Mouse (Mus musculus): ENCODE data around the gene Kctd8.

The Kctd8 gene

DNA sequence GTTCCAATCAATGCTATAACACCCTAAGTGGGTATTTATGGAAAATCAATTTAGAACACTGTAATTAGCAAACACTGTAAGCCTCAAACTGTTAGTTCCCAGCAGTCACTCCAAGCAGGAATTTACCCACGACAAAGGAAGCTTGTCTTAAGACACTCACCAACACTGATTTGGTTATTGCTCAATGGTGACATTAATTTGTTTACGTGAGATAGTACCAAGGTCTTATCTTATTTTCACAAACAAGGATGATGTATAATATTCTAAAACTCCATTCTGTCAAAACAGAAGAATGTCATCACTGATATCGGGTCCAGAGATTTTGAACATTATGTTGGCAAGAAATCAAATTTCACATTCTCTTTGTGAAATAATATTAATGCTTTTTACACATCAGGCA is 185.0 kb downstream of the Kctd8 start:
- WGBS, result 82% methylated on average over 3 of the region's 3 CpGs

DNA sequence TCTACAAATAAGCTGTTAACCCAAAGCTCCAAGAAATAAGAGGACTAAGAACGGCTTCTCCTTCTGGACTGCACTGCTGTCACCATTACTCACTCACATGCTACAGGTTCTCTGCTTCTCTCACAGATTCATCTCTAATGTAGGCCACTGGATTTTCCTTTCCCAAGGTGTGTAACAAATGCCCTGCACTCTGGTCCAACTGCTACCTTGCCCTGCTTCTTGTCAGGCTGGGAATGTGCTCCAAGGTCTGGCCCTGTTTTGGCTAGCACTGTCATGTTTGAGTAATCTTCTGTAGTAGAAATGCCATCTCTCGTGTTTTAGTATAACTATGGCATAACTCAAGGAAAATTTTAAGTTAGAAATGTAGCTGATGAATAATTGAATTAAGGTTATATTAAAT is 195.7 kb downstream of the Kctd8 start:
- WGBS, result 88% methylated on average over 2 of the region's 2 CpGs

DNA sequence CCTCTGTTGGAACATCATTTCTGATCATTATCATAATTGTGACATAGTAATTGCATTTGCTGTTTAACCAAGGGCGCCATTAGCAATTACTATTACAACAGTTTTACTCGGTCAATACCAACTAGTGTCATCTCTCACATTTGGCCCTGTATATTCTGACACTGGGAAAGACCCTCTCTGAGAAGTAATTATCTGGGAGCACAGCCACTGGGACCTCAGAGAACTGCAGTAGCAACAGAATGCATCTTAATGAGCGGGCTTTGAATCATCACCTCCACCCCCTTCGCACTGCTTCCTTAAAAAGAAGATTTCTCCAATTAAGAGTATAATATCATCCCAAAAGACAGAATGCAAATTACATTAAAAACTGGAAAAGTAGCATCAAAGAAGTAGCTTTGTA is 200.4 kb downstream of the Kctd8 start:
- WGBS, result 76% methylated on average over 4 of the region's 4 CpGs

GRCm38 (mm10) chr5:69108718-69109117 is 232.8 kb downstream of the Kctd8 start:
- 45% methylated on average over 2 of the region's 2 CpGs for WGBS

Data from cerebral cortex, adult 2 months (tissue).